Mouse (Mus musculus): ENCODE measurements around the gene Gnl2. TPM values are rescaled to one million over a fixed set of nuclear protein-coding genes. Genes with fewer than 3 reads are reported as not detected.
A peak's percentile ranks its signal among the peaks of the same experiment; 100 is the strongest.

The Gnl2 gene
- polyA plus RNA-seq, 1 experiment from 2014 or later, result 42.3 TPM

DNA sequence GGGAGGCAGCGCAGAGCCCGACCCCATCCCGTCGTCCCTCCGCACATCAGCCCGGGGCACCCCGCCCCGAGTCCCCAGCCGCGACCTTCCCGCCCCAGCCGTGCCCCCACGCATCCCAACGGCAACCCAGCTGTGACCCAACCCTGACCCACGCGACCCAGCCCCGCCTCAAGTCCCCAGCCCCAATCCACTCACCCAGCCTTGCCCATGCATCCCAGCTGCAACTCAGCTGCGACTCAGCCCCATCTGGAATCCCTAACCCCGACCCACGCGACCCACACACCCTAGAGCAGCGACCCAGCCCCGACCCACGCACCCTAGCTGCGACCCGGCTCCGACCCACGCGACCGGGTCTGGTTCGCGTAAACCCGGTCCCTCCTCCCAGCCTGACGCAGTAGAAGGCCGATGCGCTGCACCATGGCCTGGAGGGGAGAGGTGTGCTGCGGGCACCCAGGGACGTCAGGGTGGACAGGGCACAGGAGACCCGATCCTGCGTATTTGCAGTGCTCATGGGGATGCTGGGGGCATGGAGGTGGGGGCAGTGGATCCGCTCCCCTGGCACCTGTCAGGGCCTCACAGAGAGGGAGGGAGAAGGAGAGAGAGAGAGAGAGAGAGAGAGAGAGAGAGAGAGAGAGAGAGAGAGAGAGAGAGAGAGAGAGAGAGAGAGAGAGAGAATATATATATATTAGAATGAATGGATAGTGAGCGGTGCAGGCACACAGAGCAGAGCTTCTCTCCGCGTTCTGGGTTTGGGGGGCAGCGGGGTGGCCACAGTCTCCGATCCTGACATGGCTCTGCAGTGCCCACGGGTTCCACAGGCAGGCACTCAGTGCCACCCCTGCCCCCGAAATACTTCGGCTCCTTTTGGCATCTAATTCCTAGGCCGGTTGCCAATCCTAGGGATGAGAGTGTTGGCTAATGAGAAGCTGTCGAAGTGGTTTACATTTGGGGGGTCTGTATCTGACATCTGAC lies 29.4 kb upstream of the Gnl2 start:
- peak overlapping the region; percentile 45 for H3K4me3 ChIP-seq (ENCODE audit: low read depth, low read length)

DNA sequence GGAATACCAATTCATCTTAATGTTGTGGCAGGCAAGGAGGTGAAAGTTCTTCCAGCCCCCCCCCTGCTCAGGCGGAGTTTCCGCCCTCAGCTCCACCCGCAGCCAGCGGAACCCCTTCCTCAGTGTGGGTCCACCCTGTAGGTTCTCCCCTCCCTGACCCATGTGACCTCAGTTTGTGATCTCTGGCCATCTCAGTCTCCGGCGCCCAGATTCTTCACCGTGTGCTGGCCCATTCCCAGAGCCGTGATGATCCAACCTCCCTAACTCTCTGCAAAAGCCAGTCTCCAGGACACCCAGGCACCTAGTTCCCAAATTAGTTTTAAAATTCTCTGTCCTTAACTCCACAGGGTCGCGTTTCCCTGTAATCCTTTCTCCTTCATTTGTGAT lies 28.7 kb upstream of the Gnl2 start:
- Histone ChIP-seq H3K9ac (replicated peaks; ENCODE audit: low read depth) (no peak overlapping the region), H3K27me3 (replicated peaks; ENCODE audit: insufficient read depth, low read length) (peaks cover 31% of the 10 kb centered on the region), H3K36me3 (ENCODE audit: insufficient read depth, low read length) (no peaks in the 10 kb centered on the region), H3K27ac (ENCODE audit: low read length) (no peak overlapping the region), H3K4me1 (ENCODE audit: insufficient read depth, low read depth, low read length) (no peaks in the 10 kb centered on the region), H3K9me3 (ENCODE audit: low read length) (no peaks in the 10 kb centered on the region), H3K4me3 (ENCODE audit: low read depth, low read length) (no peak overlapping the region), H3K4me2 (replicated peaks; ENCODE audit: low read depth, low read length) (no peak overlapping the region; the same call in 1 of the 2 replicates)
- TF ChIP-seq EP300 (IDR thresholded peaks at IDR 0.05) (no peak), CTCF (IDR thresholded peaks at IDR 0.05) (no peak)
- no peak for ATAC-seq
- 13% methylated on average over 10 of the region's 10 CpGs for WGBS
- DNase-seq (ENCODE audit: low spot score), result no peak

More for the DNA sequence above, 29.4 kb upstream of the Gnl2 start:
- Histone ChIP-seq H3K36me3 (ENCODE audit: insufficient read depth, low read length) (no peaks in the 10 kb centered on the region), H3K4me2 (replicated peaks; ENCODE audit: low read depth, low read length) (peak overlapping the region; percentile 67), H3K27ac (ENCODE audit: low read length) (no peak overlapping the region), H3K9me3 (ENCODE audit: low read length) (no peaks in the 10 kb centered on the region), H3K27me3 (replicated peaks; ENCODE audit: insufficient read depth, low read length) (peaks cover 31% of the 10 kb centered on the region), H3K9ac (replicated peaks; ENCODE audit: low read depth) (no peak overlapping the region), H3K4me1 (ENCODE audit: insufficient read depth, low read depth, low read length) (no peaks in the 10 kb centered on the region)
- no peak for TF ChIP-seq EP300 (IDR thresholded peaks at IDR 0.05)
- no peak for TF ChIP-seq CTCF (IDR thresholded peaks at IDR 0.05)
- WGBS, result 3% methylated on average over 32 of the region's 51 CpGs
- DNase-seq (ENCODE audit: low spot score) (no peak), ATAC-seq (no peak)

- Histone ChIP-seq H3K27ac (ENCODE audit: low read length) (no peak overlapping the region), H3K4me1 (ENCODE audit: insufficient read depth, low read depth, low read length) (no peaks in the 10 kb centered on the region), H3K27me3 (replicated peaks; ENCODE audit: insufficient read depth, low read length) (peaks cover 28% of the 10 kb centered on the region), H3K9me3 (ENCODE audit: low read length) (no peaks in the 10 kb centered on the region), H3K4me2 (replicated peaks; ENCODE audit: low read depth, low read length) (no peak overlapping the region), H3K36me3 (ENCODE audit: insufficient read depth, low read length) (no peaks in the 10 kb centered on the region), H3K4me3 (ENCODE audit: low read depth, low read length) (no peak overlapping the region), H3K9ac (replicated peaks; ENCODE audit: low read depth) (no peak overlapping the region)
- 12% methylated on average over 9 of the region's 9 CpGs for WGBS
- no peak for ATAC-seq
- no peak for DNase-seq (ENCODE audit: low spot score)
- TF ChIP-seq EP300 (IDR thresholded peaks at IDR 0.05), result no peak
- TF ChIP-seq CTCF (IDR thresholded peaks at IDR 0.05), result no peak
Measured at GRCm38 (mm10) chr4:124988382-124988781, 28.0 kb upstream of the Gnl2 start.

GRCm38 (mm10) chr4:124989787-124990253 lies 26.6 kb upstream of the Gnl2 start:
- Histone ChIP-seq H3K4me1 (ENCODE audit: insufficient read depth, low read depth, low read length) (no peaks in the 10 kb centered on the region), H3K9me3 (ENCODE audit: low read length) (no peaks in the 10 kb centered on the region), H3K36me3 (ENCODE audit: insufficient read depth, low read length) (no peaks in the 10 kb centered on the region), H3K27me3 (replicated peaks; ENCODE audit: insufficient read depth, low read length) (peaks cover 28% of the 10 kb centered on the region), H3K4me3 (ENCODE audit: low read depth, low read length) (no peak overlapping the region), H3K27ac (ENCODE audit: low read length) (no peak overlapping the region), H3K4me2 (replicated peaks; ENCODE audit: low read depth, low read length) (peak overlapping the region; percentile 25), H3K9ac (replicated peaks; ENCODE audit: low read depth) (no peak overlapping the region)
- TF ChIP-seq EP300 (IDR thresholded peaks at IDR 0.05) (no peak), CTCF (IDR thresholded peaks at IDR 0.05) (no peak)
- DNase-seq (ENCODE audit: low spot score) (peak; percentile 46), ATAC-seq (0 out of 2 replicates have a peak, but pooled peaks have one; percentile 8)
- WGBS, result 9% methylated on average over 20 of the region's 20 CpGs

DNA sequence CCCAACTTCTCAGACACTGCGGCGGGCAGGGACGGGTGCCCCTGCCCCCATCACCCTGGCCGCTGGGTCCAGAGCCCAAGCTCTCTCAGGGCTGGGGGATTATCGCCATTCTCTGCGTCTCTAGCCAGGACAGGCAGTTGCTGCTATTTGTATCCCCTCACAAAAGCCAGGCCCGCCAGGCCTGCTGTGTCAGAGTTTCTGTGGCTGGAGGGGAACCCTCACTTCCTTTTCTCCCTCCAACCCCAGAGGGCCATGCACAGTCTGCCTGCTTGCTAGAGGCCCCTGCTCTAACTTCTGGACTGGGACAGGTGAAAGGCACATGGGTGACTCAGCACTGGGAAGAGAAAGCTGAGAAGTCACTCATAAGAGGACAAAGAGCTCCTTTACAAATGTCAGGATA lies 26.1 kb upstream of the Gnl2 start:
- DNase-seq (ENCODE audit: low spot score) (no peak), ATAC-seq (no peak)
- Histone ChIP-seq H3K27me3 (replicated peaks; ENCODE audit: insufficient read depth, low read length) (peaks cover 28% of the 10 kb centered on the region), H3K4me3 (ENCODE audit: low read depth, low read length) (no peak overlapping the region), H3K4me2 (replicated peaks; ENCODE audit: low read depth, low read length) (peak overlapping the region; percentile 25), H3K27ac (ENCODE audit: low read length) (no peak overlapping the region), H3K36me3 (ENCODE audit: insufficient read depth, low read length) (no peaks in the 10 kb centered on the region), H3K9me3 (ENCODE audit: low read length) (no peaks in the 10 kb centered on the region), H3K4me1 (ENCODE audit: insufficient read depth, low read depth, low read length) (no peaks in the 10 kb centered on the region), H3K9ac (replicated peaks; ENCODE audit: low read depth) (no peak overlapping the region)
- WGBS, result 14% methylated on average over 7 of the region's 7 CpGs
- no peak for TF ChIP-seq EP300 (IDR thresholded peaks at IDR 0.05)
- no peak for TF ChIP-seq CTCF (IDR thresholded peaks at IDR 0.05)

DNA sequence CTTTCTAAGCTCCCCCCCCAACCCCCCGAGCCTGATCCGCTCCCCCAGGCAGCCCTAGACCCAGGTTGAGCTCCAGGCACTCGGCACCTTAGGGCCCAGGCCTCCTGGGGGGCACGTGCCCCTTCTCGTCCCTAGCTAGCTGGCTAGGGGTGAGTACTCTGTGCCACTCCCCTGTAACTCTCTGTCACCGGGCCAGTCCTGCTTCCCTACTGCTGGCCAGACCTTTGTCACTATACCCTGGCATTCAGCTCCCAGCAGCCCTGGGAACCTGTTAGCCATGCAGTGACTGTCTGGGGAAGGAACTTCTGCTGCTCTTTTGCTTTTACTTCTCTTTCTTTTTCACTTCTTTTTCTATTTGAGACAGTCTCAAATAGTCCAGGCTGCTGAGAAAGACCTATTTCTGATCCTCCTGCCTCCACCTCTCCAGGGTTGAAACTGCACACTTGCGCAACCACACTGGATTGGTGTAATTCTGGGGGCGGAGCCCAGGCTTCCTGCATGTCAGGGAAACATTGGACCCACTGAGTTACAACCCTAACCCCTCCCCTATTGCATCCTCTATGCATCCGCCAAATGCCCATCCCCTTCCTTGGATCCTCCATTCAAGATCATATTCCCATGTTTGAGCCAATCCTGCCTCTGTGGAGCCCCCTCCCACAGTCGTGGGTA lies 18.8 kb upstream of the Gnl2 start:
- no peak for ATAC-seq
- no peak overlapping the region for H3K4me2 ChIP-seq (replicated peaks; ENCODE audit: low read depth, low read length)

More for the DNA sequence above, 18.8 kb upstream of the Gnl2 start:
- no peak for TF ChIP-seq CTCF (IDR thresholded peaks at IDR 0.05)
- TF ChIP-seq EP300 (IDR thresholded peaks at IDR 0.05), result no peak
- Histone ChIP-seq H3K27me3 (replicated peaks; ENCODE audit: insufficient read depth, low read length) (no peaks in the 10 kb centered on the region), H3K4me1 (ENCODE audit: insufficient read depth, low read depth, low read length) (no peaks in the 10 kb centered on the region), H3K4me3 (ENCODE audit: low read depth, low read length) (no peak overlapping the region), H3K9me3 (ENCODE audit: low read length) (no peaks in the 10 kb centered on the region), H3K27ac (ENCODE audit: low read length) (no peak overlapping the region), H3K36me3 (ENCODE audit: insufficient read depth, low read length) (no peaks in the 10 kb centered on the region), H3K9ac (replicated peaks; ENCODE audit: low read depth) (no peak overlapping the region)
- DNase-seq (ENCODE audit: low spot score), result no peak
- 75% methylated on average over 10 of the region's 10 CpGs for WGBS
